9 mouse cellular contexts compared by ENCODE assay signal in genomic region chr11:62901699-62902323, GRCm38 (mm10). TPM values are rescaled to one million over a fixed set of nuclear protein-coding genes. Genes with fewer than 3 reads are reported as not detected.
A peak's percentile ranks its signal among the peaks of the same experiment; 100 is the strongest.
DNase-seq lines count a peak whose midpoint lies in the region; ATAC-seq lines count a peak whose summit lies in the region.
"Had no signal": no experiment of that assay in that cellular context is flagged by ENCODE, and none has a peak within 500 bp of the region (broad histone marks: within the 10 kb centered on the region; RNA-seq: fewer than 3 reads in every experiment).

No protein-coding gene starts in this region.

- H3K27me3 ChIP-seq in kidney, embryonic 14.5 days (ENCODE audit: control insufficient read depth, insufficient read depth, low read length): no peaks in the 10 kb centered on the region
- no peaks in the 10 kb centered on the region for H3K27me3 ChIP-seq in embryonic facial prominence, embryonic 14.5 days (replicated peaks; ENCODE audit: control insufficient read depth, insufficient read depth, low read length)
- H3K27me3 ChIP-seq in hindbrain, embryonic 10.5 days (ENCODE audit: insufficient read depth, poor library complexity, severe bottlenecking): no peaks in the 10 kb centered on the region
- H3K27me3 ChIP-seq in midbrain, embryonic 16.5 days (ENCODE audit: control insufficient read depth, insufficient read depth, low read depth, low read length): no peaks in the 10 kb centered on the region
- H3K27me3 ChIP-seq: embryonic facial prominence, embryonic 13.5 days had no signal

- no peak; the same call in 1 of the 2 replicates for ATAC-seq in kidney, embryonic 14.5 days (ENCODE audit: low FRiP score, low TSS enrichment)
- ATAC-seq in embryonic facial prominence, embryonic 14.5 days (ENCODE audit: low read depth): peak; percentile 68; the same call in 1 of the 2 replicates
- peak; percentile 71 for ATAC-seq in midbrain, embryonic 16.5 days

- H3K4me2 ChIP-seq in kidney, embryonic 14.5 days (replicated peaks; ENCODE audit: low read depth, low read length): no peak overlapping the region
- H3K4me2 ChIP-seq in embryonic facial prominence, embryonic 14.5 days (ENCODE audit: low read depth, low read length): no peak overlapping the region
- no peak overlapping the region for H3K4me2 ChIP-seq in midbrain, embryonic 16.5 days (ENCODE audit: low read length)
- H3K4me2 ChIP-seq: embryonic facial prominence, embryonic 13.5 days had no signal

- no peak overlapping the region for H3K9ac ChIP-seq in kidney, embryonic 14.5 days (ENCODE audit: low read depth, low read length)
- H3K9ac ChIP-seq in embryonic facial prominence, embryonic 14.5 days (ENCODE audit: low read depth, low read length): no peak overlapping the region
- no peak overlapping the region for H3K9ac ChIP-seq in midbrain, embryonic 16.5 days (ENCODE audit: low read depth, low read length)
- H3K9ac ChIP-seq: embryonic facial prominence, embryonic 13.5 days had no signal

- DNase-seq in kidney, adult 18-20 months: peak; percentile 36
- DNase-seq in ZHBTc4 (ENCODE audit: low read depth, low spot score): peak; percentile 81
- DNase-seq in embryonic facial prominence, embryonic 14.5 days (ENCODE audit: low spot score): peak; percentile 93
- peak; percentile 38 for DNase-seq in hindbrain, embryonic 10.5 days (ENCODE audit: low spot score)
- DNase-seq in left cerebral cortex, adult 18-20 months (ENCODE audit: low spot score in 2 of 2): peak; percentile 66 to 81
- peak; percentile 39 for DNase-seq in thymus, postnatal 25 days

- WGBS in kidney, embryonic 14.5 days: 35% methylated on average over 12 of the region's 12 CpGs
- 32% methylated on average over 12 of the region's 12 CpGs for WGBS in embryonic facial prominence, embryonic 14.5 days
- WGBS in hindbrain, embryonic 10.5 days: 41% methylated on average over 12 of the region's 12 CpGs
- WGBS in midbrain, embryonic 16.5 days: 35% methylated on average over 12 of the region's 12 CpGs

- H3K4me1 ChIP-seq in kidney, embryonic 14.5 days (ENCODE audit: control insufficient read depth, insufficient read depth, low read length): no peaks in the 10 kb centered on the region
- H3K4me1 ChIP-seq in embryonic facial prominence, embryonic 14.5 days (ENCODE audit: control insufficient read depth, insufficient read depth, low read length): no peaks in the 10 kb centered on the region
- peaks cover 10% of the 10 kb centered on the region for H3K4me1 ChIP-seq in hindbrain, embryonic 10.5 days (replicated peaks)
- H3K4me1 ChIP-seq in midbrain, embryonic 16.5 days (ENCODE audit: control insufficient read depth, insufficient read depth, low read length): no peaks in the 10 kb centered on the region

- H3K4me3 ChIP-seq in kidney, embryonic 14.5 days (ENCODE audit: low read length): no peak overlapping the region
- H3K4me3 ChIP-seq in embryonic facial prominence, embryonic 14.5 days (ENCODE audit: low read depth, low read length): no peak overlapping the region
- no peak overlapping the region for H3K4me3 ChIP-seq in hindbrain, embryonic 10.5 days
- H3K4me3 ChIP-seq in midbrain, embryonic 16.5 days (ENCODE audit: low read depth, low read length): no peak overlapping the region
- H3K4me3 ChIP-seq: embryonic facial prominence, embryonic 13.5 days had no signal

- H3K9me3 ChIP-seq in kidney, embryonic 14.5 days (ENCODE audit: control insufficient read depth, low read length): no peaks in the 10 kb centered on the region
- no peaks in the 10 kb centered on the region for H3K9me3 ChIP-seq in embryonic facial prominence, embryonic 14.5 days (ENCODE audit: control insufficient read depth, low read length)
- H3K9me3 ChIP-seq in hindbrain, embryonic 10.5 days: no peaks in the 10 kb centered on the region
- H3K9me3 ChIP-seq in midbrain, embryonic 16.5 days (replicated peaks; ENCODE audit: control insufficient read depth, low read length, poor library complexity, severe bottlenecking): no peaks in the 10 kb centered on the region
- H3K9me3 ChIP-seq: embryonic facial prominence, embryonic 13.5 days had no signal

- no peaks in the 10 kb centered on the region for H3K36me3 ChIP-seq in kidney, embryonic 14.5 days (ENCODE audit: control insufficient read depth, insufficient read depth, low read length)
- no peaks in the 10 kb centered on the region for H3K36me3 ChIP-seq in embryonic facial prominence, embryonic 14.5 days (ENCODE audit: control insufficient read depth, insufficient read depth, low read length)
- H3K36me3 ChIP-seq in hindbrain, embryonic 10.5 days: 0 out of 2 replicates have a peak, but pooled peaks cover under 1% of the 10 kb centered on the region
- no peaks in the 10 kb centered on the region for H3K36me3 ChIP-seq in midbrain, embryonic 16.5 days (ENCODE audit: control insufficient read depth, insufficient read depth, low read length)
- H3K36me3 ChIP-seq: embryonic facial prominence, embryonic 13.5 days had no signal

- H3K27ac ChIP-seq in kidney, embryonic 14.5 days (ENCODE audit: low read depth, low read length): no peak overlapping the region
- no peak overlapping the region for H3K27ac ChIP-seq in embryonic facial prominence, embryonic 14.5 days (replicated peaks; ENCODE audit: low read depth, low read length)
- no peak overlapping the region for H3K27ac ChIP-seq in hindbrain, embryonic 10.5 days
- H3K27ac ChIP-seq in midbrain, embryonic 16.5 days (ENCODE audit: low read length): no peak overlapping the region
- H3K27ac ChIP-seq: embryonic facial prominence, embryonic 13.5 days had no signal

RNA-seq across cellular contexts. Expression of gene Tvp23b, which starts 22.6 kb away (rescaled TPM):
- polyA plus RNA-seq in kidney, embryonic 14.5 days (2014; fragmentation: Nextera tagmentation; extraction: Ambion mirVana): 62.1 and 62.9 TPM in 2 replicates
- 74.2 and 82.0 TPM in 2 replicates for polyA plus RNA-seq in embryonic facial prominence, embryonic 14.5 days (2014; fragmentation: Nextera tagmentation; extraction: Ambion mirVana)
- polyA plus RNA-seq in hindbrain, embryonic 10.5 days (2016; fragmentation: Nextera tagmentation; extraction: Ambion mirVana): 44.0 and 44.4 TPM in 2 replicates
- total RNA-seq in left cerebral cortex, adult 18-20 months (2021): 10 to 100 TPM; 34.8 to 36.7 TPM
- 63.9 and 68.0 TPM in 2 replicates for polyA plus RNA-seq in midbrain, embryonic 16.5 days (2015; fragmentation: Nextera tagmentation; extraction: Ambion mirVana)

RNA-seq across cellular contexts. Expression of gene Cdrt4, which starts 49.2 kb away (rescaled TPM):
- polyA plus RNA-seq in kidney, embryonic 14.5 days (2014; fragmentation: Nextera tagmentation; extraction: Ambion mirVana): 0.29 TPM in 1 of 2 replicates, not detected in the other
- polyA plus RNA-seq in embryonic facial prominence, embryonic 14.5 days (2014; fragmentation: Nextera tagmentation; extraction: Ambion mirVana): 0.58 TPM in 1 of 2 replicates, not detected in the other
- 0.30 TPM in 1 of 2 replicates, not detected in the other for polyA plus RNA-seq in hindbrain, embryonic 10.5 days (2016; fragmentation: Nextera tagmentation; extraction: Ambion mirVana)
- total RNA-seq in left cerebral cortex, adult 18-20 months (2021): not detected
- polyA plus RNA-seq in midbrain, embryonic 16.5 days (2015; fragmentation: Nextera tagmentation; extraction: Ambion mirVana): not detected in 2 replicates

RNA-seq across cellular contexts. Expression of gene Fbxw10, which starts 54.9 kb away (rescaled TPM):
- polyA plus RNA-seq in kidney, embryonic 14.5 days (2014; fragmentation: Nextera tagmentation; extraction: Ambion mirVana): 0.53 and 0.73 TPM in 2 replicates
- 0.60 and 0.62 TPM in 2 replicates for polyA plus RNA-seq in embryonic facial prominence, embryonic 14.5 days (2014; fragmentation: Nextera tagmentation; extraction: Ambion mirVana)
- polyA plus RNA-seq in hindbrain, embryonic 10.5 days (2016; fragmentation: Nextera tagmentation; extraction: Ambion mirVana): 0.36 and 0.41 TPM in 2 replicates
- total RNA-seq in left cerebral cortex, adult 18-20 months (2021): under 1 TPM; 0.47 to 0.74 TPM
- polyA plus RNA-seq in midbrain, embryonic 16.5 days (2015; fragmentation: Nextera tagmentation; extraction: Ambion mirVana): 0.31 and 0.50 TPM in 2 replicates

Comparison
In these comparisons a context has a peak if more than half of its experiments do, and no peak if none do; other contexts are left out.
1. DNase-seq: peak in every context shown above with its lines; median percentile 93 in embryonic facial prominence, embryonic 14.5 days; 81 in ZHBTc4; 74 in left cerebral cortex, adult 18-20 months; 39 in thymus, postnatal 25 days; 38 in hindbrain, embryonic 10.5 days; 36 in kidney, adult 18-20 months.